Mouse (Mus musculus) myocyte (in vitro differentiated cells): ENCODE measurements around the gene Gne.

Source experiments
- POLR2A ChIP-seq: IDR thresholded peaks from one replicate; pipeline ENCODE4 v1.6.1; 2011; ENCODE audit warnings: low read depth, mild to moderate bottlenecking, control low read depth, moderate library complexity; ENCODE audit not compliant: insufficient read length
- TCF12 ChIP-seq: IDR thresholded peaks from one replicate; pipeline ENCODE4 v1.6.1; 2011; ENCODE audit warnings: mild to moderate bottlenecking, control low read depth; ENCODE audit not compliant: poor library complexity, insufficient read depth, severe bottlenecking

GRCm38 (mm10) chr4:44126805-44127204, 42.8 kb upstream of the Gne start:
- no peak for TF ChIP-seq TCF12
- no peak for TF ChIP-seq POLR2A
